Mouse (Mus musculus) thymus, adult 2 months (tissue): Measurements from ENCODE around the gene S100a16. TPM values are rescaled to one million over a fixed set of nuclear protein-coding genes. Genes with fewer than 3 reads are reported as not detected.

Experiments
- DNase-seq: peaks from one replicate; pipeline ENCODE4 v3.0.0; 2021
- H3K27ac ChIP-seq: fragments of 200-500 bp; 2 replicates; pipeline ENCODE4 v1.5.1; 2012; ENCODE audit warnings: low read length, control low read depth; ENCODE audit not compliant: control insufficient read depth, insufficient read depth
- H3K27me3 ChIP-seq: fragments of 200-500 bp; 2 replicates; pipeline ENCODE4 v1.6.1; 2012; ENCODE audit warnings: mild to moderate bottlenecking, low read length, moderate library complexity, mixed read lengths; ENCODE audit not compliant: control insufficient read depth, insufficient read depth
- H3K36me3 ChIP-seq: fragments of 200-500 bp; 2 replicates; pipeline ENCODE4 v1.6.1; 2012; ENCODE audit warnings: mild to moderate bottlenecking, low read length, moderate library complexity; ENCODE audit not compliant: control insufficient read depth, insufficient read depth
- H3K4me1 ChIP-seq: fragments of 200-500 bp; replicated peaks from 2 replicates; pipeline ENCODE4 v1.6.1; 2012; ENCODE audit warnings: low read length; ENCODE audit not compliant: control insufficient read depth, insufficient read depth
- H3K4me3 ChIP-seq: fragments of 200-500 bp; 2 replicates; pipeline ENCODE4 v1.5.1; 2012; ENCODE audit warnings: mild to moderate bottlenecking, low read length, control low read depth, moderate library complexity; ENCODE audit not compliant: control insufficient read depth, insufficient read depth
- CTCF ChIP-seq: fragments of 200-500 bp; IDR thresholded peaks from 2 replicates; pipeline ENCODE4 v1.5.1; 2012; ENCODE audit warnings: mild to moderate bottlenecking, control low read depth, low read length, moderate library complexity, borderline replicate concordance; ENCODE audit not compliant: control insufficient read depth, poor library complexity, insufficient read depth; ENCODE audit errors: extremely low read depth
- POLR2A ChIP-seq: fragments of 200-500 bp; IDR thresholded peaks from 2 replicates; pipeline ENCODE4 v1.6.1; 2012; ENCODE audit warnings: mild to moderate bottlenecking, low read length, control low read depth, moderate library complexity; ENCODE audit not compliant: control insufficient read depth, poor library complexity, insufficient read depth; ENCODE audit errors: extremely low read depth
- WGBS: fragments of 180-500 bp; shearing (Covaris S2); methylation state at CpG from one replicate; pipeline ENCODE4 v1.1.7; 2018; 5-methylcytosine and 5-hydroxymethylcytosine counted together
- polyA plus RNA-seq: library from polyadenylated mRNA; depleted of rRNA; stranded (reverse); fragments of >200 nt; gene quantifications from 2 replicates; pipeline ENCODE4 v1.2.3, GENCODE M21; 2012

The S100a16 gene
- polyA plus RNA-seq, 1 experiment, result 69.6 TPM

- no peak overlapping the region for H3K27ac ChIP-seq
- peaks cover 8% of the 10 kb centered on the region; the same call in 1 of the 2 replicates for H3K4me1 ChIP-seq
- TF ChIP-seq POLR2A (no peak), CTCF (no peak)
- peaks cover 23% of the 10 kb centered on the region for H3K36me3 ChIP-seq
- no peaks in the 10 kb centered on the region for H3K27me3 ChIP-seq
- 24% methylated on average over 2 of the region's 2 CpGs for WGBS
- no peak overlapping the region for H3K4me3 ChIP-seq
- no peak for DNase-seq
These were observed 27.3 kb upstream of the S100a16 start for GRCm38 (mm10) chr3:90509747-90510123.

DNA sequence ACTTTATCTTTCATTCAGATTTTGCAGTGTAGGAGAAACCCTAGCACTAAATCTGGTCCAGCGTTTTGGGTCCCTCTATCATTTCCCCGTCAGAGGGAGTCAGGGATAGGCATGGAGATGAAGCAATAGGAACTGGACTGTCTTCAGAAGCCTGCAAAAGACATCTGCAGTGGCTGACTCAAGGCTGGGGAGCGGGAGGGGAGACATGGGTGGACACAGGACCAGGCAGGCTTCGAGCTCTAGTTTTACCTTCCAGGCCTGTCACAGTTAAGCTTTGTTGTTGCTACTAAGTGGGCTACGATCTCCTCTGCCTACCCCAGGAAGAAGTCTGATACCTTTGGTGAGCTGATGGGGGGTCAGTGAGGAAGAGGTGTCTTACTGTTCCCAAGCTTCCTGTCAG lies 24.8 kb upstream of the S100a16 start:
- no peak overlapping the region for H3K4me3 ChIP-seq
- no peak for TF ChIP-seq CTCF
- no peak for TF ChIP-seq POLR2A
- DNase-seq, result no peak
- H3K36me3 ChIP-seq, result peaks cover 1% of the 10 kb centered on the region; the same call in 1 of the 2 replicates
- WGBS, result 97% methylated on average over 5 of the region's 5 CpGs
- H3K4me1 ChIP-seq, result peaks cover 17% of the 10 kb centered on the region
- H3K27ac ChIP-seq, result no peak overlapping the region
- H3K27me3 ChIP-seq, result no peaks in the 10 kb centered on the region

DNA sequence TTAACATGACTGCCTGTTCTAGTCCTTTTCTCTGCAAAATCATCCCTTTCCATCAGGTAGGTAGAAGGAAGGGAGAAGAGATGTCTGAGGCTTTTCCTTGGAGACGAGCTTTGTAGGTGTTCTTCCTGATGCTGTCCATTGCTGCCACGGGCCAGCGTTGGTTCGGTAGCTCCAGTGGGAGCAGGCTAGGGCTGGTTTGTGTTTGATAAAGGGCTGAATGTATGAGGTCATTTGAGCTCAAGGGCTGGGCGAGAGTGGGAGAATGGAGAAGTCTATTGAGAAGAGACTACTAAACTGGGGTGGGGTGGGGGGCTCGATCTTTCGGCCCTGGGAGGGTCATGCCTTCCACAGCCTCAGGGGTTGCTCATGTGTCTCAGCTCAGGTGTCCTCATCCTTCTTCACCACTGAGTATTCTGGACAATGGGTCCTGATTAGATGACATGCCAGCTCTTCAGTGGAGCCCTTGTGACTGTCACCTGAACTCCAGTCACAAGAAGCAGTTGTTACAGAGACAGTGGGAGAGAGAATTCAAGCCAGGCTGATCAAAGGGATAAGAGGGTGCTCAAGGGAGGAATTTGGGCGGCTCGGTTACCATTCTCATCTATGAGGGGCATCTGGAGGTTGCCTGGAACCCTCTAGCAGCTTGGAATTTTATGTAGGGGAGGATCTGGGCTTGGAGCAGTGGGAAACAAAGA lies 24.0 kb upstream of the S100a16 start:
- Histone ChIP-seq H3K27me3 (no peaks in the 10 kb centered on the region), H3K36me3 (no peaks in the 10 kb centered on the region), H3K4me3 (no peak overlapping the region), H3K4me1 (peaks cover 17% of the 10 kb centered on the region), H3K27ac (no peak overlapping the region)
- DNase-seq, result no peak
- TF ChIP-seq CTCF (no peak), POLR2A (no peak)
- WGBS, result 96% methylated on average over 9 of the region's 9 CpGs

DNA sequence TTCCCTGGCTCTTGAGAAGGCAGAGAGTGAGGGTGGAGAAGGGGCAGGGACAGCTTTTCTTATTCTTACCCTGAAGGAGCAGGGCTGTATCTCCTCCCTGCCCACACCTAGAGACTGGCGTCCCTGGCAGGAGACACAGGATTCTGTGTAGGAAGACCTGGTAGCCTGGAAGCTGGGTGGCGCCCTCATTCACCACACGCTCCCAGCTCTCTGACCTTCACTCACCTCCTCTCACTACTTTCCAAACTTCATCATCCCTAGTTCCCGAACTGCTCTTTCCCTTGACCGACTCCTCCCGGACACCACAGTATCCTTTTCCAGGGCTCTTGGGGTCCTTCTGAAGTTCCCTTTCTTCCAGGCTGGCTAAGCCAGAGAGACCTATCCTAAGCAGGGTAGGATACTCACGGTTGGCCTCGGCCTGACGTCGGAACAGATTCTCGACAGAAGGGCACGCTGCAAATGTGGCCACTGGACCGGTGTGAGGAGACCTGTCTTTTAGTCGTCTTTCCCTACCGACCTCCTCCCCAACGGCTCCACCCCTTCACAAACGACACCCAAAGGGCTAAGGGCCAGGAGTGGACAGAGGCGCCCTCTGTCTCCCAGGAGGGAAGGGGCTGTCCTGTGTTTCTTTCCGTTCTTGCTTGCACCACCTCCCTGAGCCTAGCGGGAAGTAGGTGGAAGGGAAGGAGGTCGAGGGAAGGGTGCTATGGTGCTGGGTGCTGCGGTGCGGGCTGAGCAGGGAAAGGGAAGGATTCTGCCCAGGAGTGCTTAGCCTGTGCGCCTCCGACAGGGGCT lies 23.1 kb upstream of the S100a16 start, which contains the start of the genes S100a1 and S100a13:
Gene S100a1, minus strand, starts transcription at position 597 of the 795 bp plus-strand sequence.
Gene S100a13, plus strand, starts transcription at position 640 of the 795 bp plus-strand sequence.
- DNase-seq, result peak; percentile 28
- WGBS, result 13% methylated on average over 24 of the region's 25 CpGs
- H3K27ac ChIP-seq, result no peak within 1 kb of the TSS
- peak within 1 kb of the TSS; percentile 90 for H3K4me3 ChIP-seq
- no peaks in the 10 kb centered on the region for H3K27me3 ChIP-seq
- no peak for TF ChIP-seq POLR2A
- TF ChIP-seq CTCF, result no peak
- H3K36me3 ChIP-seq, result no peaks in the 10 kb centered on the region
- H3K4me1 ChIP-seq, result peaks cover 17% of the 10 kb centered on the region

GRCm38 (mm10) chr3:90514691-90515090 lies 22.4 kb upstream of the S100a16 start:
- TF ChIP-seq CTCF (no peak), POLR2A (no peak)
- Histone ChIP-seq H3K27me3 (no peaks in the 10 kb centered on the region), H3K4me1 (peaks cover 17% of the 10 kb centered on the region), H3K36me3 (no peaks in the 10 kb centered on the region), H3K27ac (no peak overlapping the region), H3K4me3 (peak overlapping the region; percentile 90)
- DNase-seq, result peak; percentile 66
- under 1% methylated on average over 10 of the region's 10 CpGs for WGBS

DNA sequence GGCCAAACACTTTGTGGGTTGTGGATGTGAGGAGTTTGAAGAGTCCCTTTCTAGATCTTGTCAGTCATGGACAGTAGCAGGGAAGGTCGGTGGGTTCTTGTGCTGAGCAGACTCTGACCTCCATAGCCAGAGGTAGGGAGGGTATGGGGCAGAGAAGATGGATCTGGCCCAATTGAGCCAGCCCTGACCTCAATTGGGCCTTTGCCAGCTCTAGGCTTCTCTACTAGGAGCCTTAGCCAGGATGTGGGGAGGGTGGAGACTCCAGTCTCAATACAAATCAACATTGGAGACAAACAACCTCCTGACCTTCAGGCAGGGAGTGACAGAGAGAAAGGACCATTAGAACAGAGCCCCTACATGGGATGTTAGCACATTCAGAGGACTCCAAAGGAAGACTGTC lies 21.8 kb upstream of the S100a16 start:
- no peak for DNase-seq
- TF ChIP-seq POLR2A (no peak), CTCF (no peak)

More for the DNA sequence above, 21.8 kb upstream of the S100a16 start:
- Histone ChIP-seq H3K4me3 (peak overlapping the region; percentile 90), H3K4me1 (peaks cover 17% of the 10 kb centered on the region), H3K27me3 (no peaks in the 10 kb centered on the region), H3K27ac (no peak overlapping the region), H3K36me3 (no peaks in the 10 kb centered on the region)
- 12% methylated on average over 1 of the region's 1 CpGs for WGBS
